Mouse (Mus musculus) testis, adult 2 months (tissue): Measurements from ENCODE around the gene Rps10. TPM values are rescaled to one million over a fixed set of nuclear protein-coding genes. Genes with fewer than 3 reads are reported as not detected.

Experiments
- H3K27ac ChIP-seq: fragments of 200-500 bp; 2 replicates; pipeline ENCODE4 v1.5.1; 2012; ENCODE audit warnings: low read depth, low read length; ENCODE audit not compliant: control insufficient read depth, insufficient read depth
- H3K27me3 ChIP-seq: fragments of 200-500 bp; 2 replicates; pipeline ENCODE4 v1.6.1; 2012; ENCODE audit warnings: mild to moderate bottlenecking, low read length, moderate library complexity; ENCODE audit not compliant: control insufficient read depth, insufficient read depth
- H3K36me3 ChIP-seq: fragments of 200-500 bp; 2 replicates; pipeline ENCODE4 v1.6.1; 2012; ENCODE audit warnings: mild to moderate bottlenecking, low read length; ENCODE audit not compliant: control insufficient read depth, insufficient read depth
- H3K4me1 ChIP-seq: fragments of 200-500 bp; 2 replicates; pipeline ENCODE4 v1.6.1; 2012; ENCODE audit warnings: low read length; ENCODE audit not compliant: control insufficient read depth, insufficient read depth
- H3K4me3 ChIP-seq: fragments of 200-500 bp; 2 replicates; pipeline ENCODE4 v1.5.1; 2012; ENCODE audit warnings: low read depth, mild to moderate bottlenecking, low read length, moderate library complexity, mixed read lengths; ENCODE audit not compliant: control insufficient read depth
- CTCF ChIP-seq: fragments of 200-500 bp; IDR thresholded peaks from 2 replicates; pipeline ENCODE4 v1.5.1; 2012; ENCODE audit warnings: low read depth, mild to moderate bottlenecking, inconsistent platforms, low read length, moderate library complexity; ENCODE audit not compliant: control insufficient read depth, insufficient read depth, insufficient replicate concordance
- POLR2A ChIP-seq: fragments of 200-500 bp; IDR thresholded peaks from 2 replicates; pipeline ENCODE4 v1.6.1; 2012; ENCODE audit warnings: low read depth, mild to moderate bottlenecking, inconsistent platforms, low read length, moderate library complexity; ENCODE audit not compliant: control insufficient read depth
- polyA plus RNA-seq: library from polyadenylated mRNA; depleted of rRNA; stranded (reverse); fragments of >200 nt; gene quantifications from 2 replicates; pipeline ENCODE4 v1.2.3, GENCODE M21; 2012

Gene Rps10
- polyA plus RNA-seq, 1 experiment = 262 TPM

DNA sequence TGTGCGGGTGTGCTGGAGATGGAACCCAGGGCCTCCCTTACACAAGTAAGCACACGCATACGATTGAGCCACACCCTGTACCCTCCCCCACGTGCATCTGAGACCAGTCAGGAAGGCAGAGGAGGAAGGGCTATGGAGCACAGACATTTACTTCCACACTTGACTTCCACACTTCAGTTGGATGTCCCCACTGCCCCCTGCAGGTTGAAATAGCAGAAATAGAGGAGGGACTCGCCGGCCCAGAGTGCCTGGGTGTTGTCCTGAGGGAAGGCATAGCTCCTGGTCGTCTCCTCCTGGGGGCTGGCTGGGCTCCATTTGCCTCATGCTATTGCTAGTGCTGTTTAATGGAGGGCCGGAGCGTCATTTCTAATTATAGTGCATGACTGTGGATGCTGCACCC is 39.0 kb upstream of the Rps10 start:
- Histone ChIP-seq H3K4me1 (no peaks in the 10 kb centered on the region), H3K36me3 (no peaks in the 10 kb centered on the region), H3K27me3 (no peaks in the 10 kb centered on the region), H3K27ac (no peak overlapping the region), H3K4me3 (no peak overlapping the region)
- TF ChIP-seq POLR2A (no peak), CTCF (no peak)

DNA sequence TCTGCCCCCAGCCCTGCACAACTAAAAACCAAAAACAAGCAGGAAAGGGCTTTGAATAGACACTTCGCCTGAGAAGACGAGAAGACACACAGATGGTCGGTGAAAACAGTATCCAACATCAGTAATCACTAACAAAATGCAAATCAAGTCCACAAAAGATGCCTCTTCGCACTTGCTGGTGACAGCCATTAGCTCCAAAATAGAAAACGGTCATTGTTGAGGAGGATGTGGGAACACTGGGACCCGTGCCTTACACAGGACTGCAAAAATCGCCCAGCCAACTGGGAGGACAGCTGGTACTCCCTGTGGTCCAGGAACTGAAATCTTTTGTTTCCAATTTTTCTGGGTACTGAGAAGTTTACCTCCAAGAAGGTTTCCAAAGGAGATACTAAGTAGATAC is 37.5 kb upstream of the Rps10 start:
- Histone ChIP-seq H3K36me3 (no peaks in the 10 kb centered on the region), H3K4me3 (no peak overlapping the region), H3K4me1 (no peaks in the 10 kb centered on the region), H3K27ac (no peak overlapping the region), H3K27me3 (no peaks in the 10 kb centered on the region)
- no peak for TF ChIP-seq CTCF
- TF ChIP-seq POLR2A = no peak

DNA sequence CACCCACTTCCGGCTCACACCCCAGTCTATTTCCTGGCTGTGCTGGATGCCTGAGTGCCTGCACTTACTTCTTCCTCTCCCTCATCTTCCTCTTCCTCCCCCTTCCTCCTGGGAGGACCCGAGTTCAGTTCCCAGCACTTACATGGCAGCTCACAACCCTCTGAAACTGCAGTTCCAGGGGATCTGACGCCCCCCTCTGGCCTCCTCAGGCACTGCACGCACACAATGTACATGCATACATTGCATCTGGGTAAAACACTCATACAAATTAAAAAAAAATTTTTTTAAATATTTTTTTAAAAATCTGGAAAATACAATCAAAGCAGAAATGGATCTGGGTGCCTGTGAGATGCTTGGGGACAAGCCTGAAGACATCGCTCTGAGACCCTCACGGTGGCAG is 35.3 kb upstream of the Rps10 start:
- TF ChIP-seq CTCF (peak; percentile 56; the same call in 1 of the 2 replicates), POLR2A (no peak)
- H3K36me3 ChIP-seq = no peaks in the 10 kb centered on the region
- H3K27ac ChIP-seq = no peak overlapping the region
- no peaks in the 10 kb centered on the region for H3K27me3 ChIP-seq
- H3K4me3 ChIP-seq = peak overlapping the region; percentile 8
- H3K4me1 ChIP-seq = no peaks in the 10 kb centered on the region

DNA sequence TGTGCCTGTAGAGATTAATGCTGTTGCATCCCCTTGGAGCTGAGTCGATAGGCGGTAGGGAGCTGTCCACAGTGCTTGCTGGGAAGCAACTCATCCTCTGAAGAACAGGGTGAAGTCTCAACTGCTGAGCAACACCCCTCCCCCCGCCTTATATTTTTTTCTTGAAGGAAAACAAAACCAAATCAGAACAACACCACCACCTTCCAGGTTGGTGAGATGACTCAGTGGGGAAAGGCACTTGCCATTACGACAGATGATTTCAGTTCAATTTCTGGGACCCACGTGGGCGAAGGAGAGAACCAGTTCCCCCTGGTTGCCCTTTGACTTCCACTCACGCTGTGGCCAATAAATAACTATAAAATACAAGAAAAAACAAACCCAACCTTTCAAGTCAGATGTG is 22.3 kb upstream of the Rps10 start:
- H3K27me3 ChIP-seq = no peaks in the 10 kb centered on the region
- H3K27ac ChIP-seq = no peak overlapping the region
- H3K4me1 ChIP-seq = peaks cover 13% of the 10 kb centered on the region
- TF ChIP-seq POLR2A (no peak), CTCF (no peak)
- no peaks in the 10 kb centered on the region for H3K36me3 ChIP-seq
- no peak overlapping the region for H3K4me3 ChIP-seq

DNA sequence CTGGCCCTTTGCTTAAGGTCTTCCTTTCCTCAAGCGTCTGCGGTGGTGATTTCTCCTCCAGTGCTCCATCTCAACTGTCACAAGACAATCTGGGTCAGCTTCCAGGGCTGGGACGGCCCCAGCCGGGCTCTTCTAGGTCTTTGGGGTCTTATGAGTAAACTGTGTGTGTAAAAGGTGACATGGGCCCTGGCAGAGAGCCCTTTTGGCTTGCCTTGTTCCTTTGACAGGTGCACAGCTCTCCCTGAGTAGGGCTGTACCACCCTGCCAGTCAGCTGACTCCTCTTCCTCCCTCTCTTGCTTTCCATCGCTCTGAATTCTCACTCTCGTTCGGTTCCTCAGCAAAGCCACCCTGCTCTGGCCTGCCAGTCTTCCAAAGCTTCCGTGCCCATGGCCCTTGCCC is 20.7 kb upstream of the Rps10 start:
- TF ChIP-seq CTCF = no peak
- no peak for TF ChIP-seq POLR2A
- Histone ChIP-seq H3K4me1 (peaks cover 13% of the 10 kb centered on the region), H3K27ac (no peak overlapping the region), H3K4me3 (no peak overlapping the region), H3K36me3 (no peaks in the 10 kb centered on the region), H3K27me3 (no peaks in the 10 kb centered on the region)

DNA sequence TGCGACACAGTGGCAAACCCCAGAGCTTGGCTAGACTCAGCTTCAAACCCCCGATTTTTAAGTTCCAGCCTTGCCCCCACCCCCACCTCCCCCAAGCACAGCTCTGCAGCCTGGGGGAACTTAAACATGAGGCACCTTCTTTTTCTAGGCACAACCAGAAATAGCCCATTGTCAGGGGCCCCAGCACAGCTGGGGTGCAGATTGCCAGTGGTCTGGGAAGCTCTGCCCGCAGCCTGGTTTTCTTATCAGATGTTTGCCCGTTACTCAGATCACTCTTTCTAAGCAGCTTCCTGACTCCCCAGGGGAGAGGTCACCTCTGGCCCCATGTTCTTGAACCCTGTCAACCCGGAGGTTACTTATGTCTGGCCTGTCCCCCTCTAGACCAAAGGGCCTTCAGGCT is 19.9 kb upstream of the Rps10 start:
- Histone ChIP-seq H3K27me3 (no peaks in the 10 kb centered on the region), H3K4me3 (no peak overlapping the region), H3K27ac (no peak overlapping the region), H3K4me1 (peaks cover 13% of the 10 kb centered on the region), H3K36me3 (no peaks in the 10 kb centered on the region)
- TF ChIP-seq POLR2A = no peak
- TF ChIP-seq CTCF = no peak

DNA sequence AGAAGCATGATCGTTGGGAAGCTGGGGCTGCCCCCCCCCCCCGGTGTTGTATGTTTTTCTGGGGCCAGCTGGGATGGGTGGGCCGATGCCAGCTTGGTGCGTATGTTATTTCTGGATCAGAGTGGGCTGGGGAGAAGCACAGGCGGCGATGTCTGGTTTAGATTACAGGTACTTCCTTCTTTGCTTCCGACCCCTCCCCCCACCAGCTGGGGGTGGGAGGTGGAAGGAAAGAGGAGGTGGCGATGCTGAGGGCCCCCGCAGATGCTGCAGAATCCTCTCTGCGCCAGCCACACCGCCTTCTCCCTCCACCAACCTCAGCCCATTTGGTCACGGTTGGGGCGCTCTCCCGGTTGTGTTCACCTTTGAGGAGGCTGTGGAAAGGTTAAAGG is 19.5 kb upstream of the Rps10 start:
- Histone ChIP-seq H3K4me1 (peaks cover 13% of the 10 kb centered on the region), H3K36me3 (no peaks in the 10 kb centered on the region), H3K4me3 (no peak overlapping the region), H3K27ac (no peak overlapping the region), H3K27me3 (no peaks in the 10 kb centered on the region)
- TF ChIP-seq CTCF = no peak
- TF ChIP-seq POLR2A = no peak
